Mouse (Mus musculus): ENCODE measurements around the gene Cyp2d34. TPM values are rescaled to one million over a fixed set of nuclear protein-coding genes. Genes with fewer than 3 reads are reported as not detected.

Gene Cyp2d34
- polyA plus RNA-seq (2011; ENCODE audit: insufficient read length, low read depth, missing spikeins): not detected in 2 replicates

GRCm38 (mm10) chr15:82620531-82621202 is at the start of gene Cyp2d34:
Gene Cyp2d34, minus strand, starts transcription at chr15:82620946.
- no peak for TF ChIP-seq POLR2A (IDR thresholded peaks at IDR 0.05; ENCODE audit: low read depth, low read length)
- TF ChIP-seq CTCF (IDR thresholded peaks at IDR 0.05; ENCODE audit: borderline replicate concordance, insufficient read depth, low read length): no peak

DNA sequence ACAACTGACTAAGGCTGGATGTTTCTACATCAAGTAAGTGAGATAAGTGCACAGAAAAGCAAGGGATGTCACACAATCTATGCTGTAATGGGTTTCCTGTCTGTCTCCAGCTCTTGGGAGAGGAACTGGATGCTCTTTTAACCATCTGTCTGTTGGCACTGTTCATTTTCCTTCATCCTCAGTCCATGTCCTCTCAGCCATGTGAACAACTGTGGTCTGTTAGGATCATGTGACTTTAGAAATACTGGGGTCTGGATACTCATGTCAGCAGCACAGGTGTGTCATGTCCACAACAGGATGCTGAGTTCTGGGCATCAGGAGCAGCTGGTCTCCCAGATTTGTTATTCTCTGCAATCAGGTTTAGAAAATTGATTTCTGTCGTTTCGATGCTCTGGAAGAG is 35.6 kb upstream of the Cyp2d34 start:
- Histone ChIP-seq H3K27ac (ENCODE audit: insufficient read depth, low read length) (no peak overlapping the region), H3K4me1 (ENCODE audit: control insufficient read depth, insufficient read depth, low read length) (no peaks in the 10 kb centered on the region), H3K4me3 (ENCODE audit: insufficient read depth, low read length) (no peak overlapping the region)
- TF ChIP-seq CTCF (IDR thresholded peaks at IDR 0.05; ENCODE audit: borderline replicate concordance, insufficient read depth, low read length) (no peak), POLR2A (IDR thresholded peaks at IDR 0.05; ENCODE audit: low read depth, low read length) (no peak)

More at GRCm38 (mm10) chr15:82620531-82621202, at the start of gene Cyp2d34:
- Histone ChIP-seq H3K4me1 (ENCODE audit: control insufficient read depth, insufficient read depth, low read length) (no peaks in the 10 kb centered on the region), H3K4me3 (ENCODE audit: insufficient read depth, low read length) (no peak within 1 kb of the TSS), H3K27ac (ENCODE audit: insufficient read depth, low read length) (no peak within 1 kb of the TSS)

DNA sequence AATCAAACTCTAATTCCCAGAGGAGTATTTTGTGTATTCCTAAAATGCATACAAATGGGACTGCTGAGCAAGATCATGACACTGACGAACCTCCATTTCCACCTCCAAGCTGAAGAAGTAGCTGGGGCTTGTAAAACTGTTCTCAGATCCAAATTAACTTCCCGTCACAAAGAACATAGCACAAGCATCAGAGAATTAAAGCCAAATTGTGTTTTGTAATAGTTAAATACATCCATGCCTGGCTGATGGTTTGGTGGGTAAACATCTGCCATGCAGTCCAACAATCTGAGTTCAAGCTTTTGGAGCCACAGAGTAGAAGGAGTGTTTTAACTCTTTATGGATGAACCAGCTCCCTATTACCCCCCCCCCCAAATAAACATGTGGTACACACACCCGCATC is 23.6 kb upstream of the Cyp2d34 start:
- TF ChIP-seq POLR2A (IDR thresholded peaks at IDR 0.05; ENCODE audit: low read depth, low read length): no peak
- no peak for TF ChIP-seq CTCF (IDR thresholded peaks at IDR 0.05; ENCODE audit: borderline replicate concordance, insufficient read depth, low read length)
- Histone ChIP-seq H3K4me1 (ENCODE audit: control insufficient read depth, insufficient read depth, low read length) (no peaks in the 10 kb centered on the region), H3K27ac (ENCODE audit: insufficient read depth, low read length) (no peak overlapping the region), H3K4me3 (ENCODE audit: insufficient read depth, low read length) (no peak overlapping the region)

DNA sequence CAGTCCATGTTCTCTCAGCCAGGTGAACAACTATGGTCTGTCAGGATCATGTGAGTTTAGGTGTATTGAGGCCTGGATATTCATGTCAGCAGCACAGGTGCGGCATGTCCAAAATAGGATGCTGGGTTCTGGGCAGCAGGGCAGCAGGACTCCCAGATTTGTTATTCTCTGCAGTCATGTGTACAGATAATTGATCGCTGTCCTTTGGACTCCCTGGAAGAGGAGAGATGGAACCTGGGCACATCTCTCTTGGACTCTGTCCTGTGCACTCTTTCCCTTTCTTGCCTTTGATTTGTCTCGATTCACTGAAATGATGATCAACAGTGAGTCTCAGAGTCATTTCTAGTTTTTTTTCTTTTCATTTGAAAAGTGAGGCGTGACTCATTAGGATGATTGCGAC is 23.0 kb upstream of the Cyp2d34 start:
- Histone ChIP-seq H3K4me1 (ENCODE audit: control insufficient read depth, insufficient read depth, low read length) (no peaks in the 10 kb centered on the region), H3K27ac (ENCODE audit: insufficient read depth, low read length) (no peak overlapping the region), H3K4me3 (ENCODE audit: insufficient read depth, low read length) (no peak overlapping the region)
- TF ChIP-seq CTCF (IDR thresholded peaks at IDR 0.05; ENCODE audit: borderline replicate concordance, insufficient read depth, low read length) (no peak), POLR2A (IDR thresholded peaks at IDR 0.05; ENCODE audit: low read depth, low read length) (no peak)

DNA sequence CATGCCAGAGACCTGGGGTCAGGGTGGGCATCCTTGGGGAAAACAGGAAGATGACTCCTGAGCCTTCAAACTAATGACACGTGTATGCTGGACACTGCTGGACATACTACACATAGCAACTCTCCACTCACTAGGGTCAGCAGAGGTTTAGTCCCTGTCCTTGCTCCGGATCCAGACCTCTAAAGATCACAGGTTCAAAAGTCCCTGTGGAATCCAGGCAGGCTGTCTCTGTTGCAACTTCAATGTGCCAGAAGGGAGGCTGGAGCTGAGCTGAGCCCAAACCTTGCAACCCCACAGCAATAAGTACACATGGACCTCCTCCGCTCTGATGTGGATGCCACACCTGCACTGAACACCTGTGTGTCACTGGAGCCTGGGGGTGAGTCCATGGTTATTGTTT is 22.0 kb upstream of the Cyp2d34 start:
- Histone ChIP-seq H3K4me3 (ENCODE audit: insufficient read depth, low read length) (no peak overlapping the region), H3K27ac (ENCODE audit: insufficient read depth, low read length) (no peak overlapping the region), H3K4me1 (ENCODE audit: control insufficient read depth, insufficient read depth, low read length) (no peaks in the 10 kb centered on the region)
- no peak for TF ChIP-seq POLR2A (IDR thresholded peaks at IDR 0.05; ENCODE audit: low read depth, low read length)

DNA sequence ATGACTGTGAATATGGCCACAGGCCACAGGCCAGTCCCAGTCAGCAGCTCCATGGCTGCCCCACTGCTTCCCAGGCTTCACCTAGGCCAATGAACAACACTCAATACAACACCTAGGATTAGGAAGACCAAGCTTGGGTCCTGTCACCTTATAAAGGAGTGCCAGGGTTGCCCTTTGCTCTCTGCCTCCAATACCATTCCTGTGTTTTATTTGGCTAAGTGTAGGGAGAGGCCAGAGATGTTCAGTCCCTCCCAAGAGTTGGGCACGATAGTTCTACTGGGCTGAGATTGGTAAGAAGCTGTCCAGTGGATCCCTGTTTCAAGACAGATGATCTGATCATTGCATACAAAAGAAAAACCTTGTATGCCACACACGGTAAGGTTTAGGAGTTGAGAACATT is 21.2 kb upstream of the Cyp2d34 start:
- TF ChIP-seq CTCF (IDR thresholded peaks at IDR 0.05; ENCODE audit: borderline replicate concordance, insufficient read depth, low read length): no peak
- no peak for TF ChIP-seq POLR2A (IDR thresholded peaks at IDR 0.05; ENCODE audit: low read depth, low read length)
- Histone ChIP-seq H3K4me1 (ENCODE audit: control insufficient read depth, insufficient read depth, low read length) (no peaks in the 10 kb centered on the region), H3K4me3 (ENCODE audit: insufficient read depth, low read length) (no peak overlapping the region), H3K27ac (ENCODE audit: insufficient read depth, low read length) (no peak overlapping the region)

GRCm38 (mm10) chr15:82641390-82641789 is 20.6 kb upstream of the Cyp2d34 start:
- H3K27ac ChIP-seq (ENCODE audit: insufficient read depth, low read length): no peak overlapping the region
- H3K4me1 ChIP-seq (ENCODE audit: control insufficient read depth, insufficient read depth, low read length): no peaks in the 10 kb centered on the region
- no peak overlapping the region for H3K4me3 ChIP-seq (ENCODE audit: insufficient read depth, low read length)
- TF ChIP-seq POLR2A (IDR thresholded peaks at IDR 0.05; ENCODE audit: low read depth, low read length) (no peak), CTCF (IDR thresholded peaks at IDR 0.05; ENCODE audit: borderline replicate concordance, insufficient read depth, low read length) (no peak)

DNA sequence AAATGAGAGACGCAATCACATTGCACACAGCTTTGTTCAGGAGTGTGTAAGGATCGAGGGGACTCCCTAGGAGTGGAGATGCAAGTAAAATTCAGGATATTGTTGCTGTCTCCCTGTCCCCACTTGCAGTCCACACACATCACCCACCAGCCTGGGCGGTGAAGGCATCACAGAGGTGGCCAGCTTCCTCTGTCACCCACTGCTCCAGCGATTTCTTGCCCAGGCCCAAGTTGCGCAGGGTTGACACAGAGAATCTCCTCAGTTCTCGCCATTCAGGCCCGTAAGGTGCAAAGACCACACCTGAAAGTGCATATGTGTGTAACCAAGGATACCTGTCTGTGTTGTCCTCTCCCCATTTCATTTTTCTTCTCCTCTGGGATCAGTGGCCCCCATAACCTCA is 19.5 kb upstream of the Cyp2d34 start:
- Histone ChIP-seq H3K4me3 (ENCODE audit: insufficient read depth, low read length) (no peak overlapping the region), H3K27ac (ENCODE audit: insufficient read depth, low read length) (no peak overlapping the region), H3K4me1 (ENCODE audit: control insufficient read depth, insufficient read depth, low read length) (no peaks in the 10 kb centered on the region)
- no peak for TF ChIP-seq POLR2A (IDR thresholded peaks at IDR 0.05; ENCODE audit: low read depth, low read length)
- TF ChIP-seq CTCF (IDR thresholded peaks at IDR 0.05; ENCODE audit: borderline replicate concordance, insufficient read depth, low read length): no peak

GRCm38 (mm10) chr15:82637130-82638075 is 16.7 kb upstream of the Cyp2d34 start:
- Histone ChIP-seq H3K27ac (ENCODE audit: insufficient read depth, low read length) (no peak overlapping the region), H3K4me3 (ENCODE audit: insufficient read depth, low read length) (no peak overlapping the region), H3K4me1 (ENCODE audit: control insufficient read depth, insufficient read depth, low read length) (no peaks in the 10 kb centered on the region)
- TF ChIP-seq CTCF (IDR thresholded peaks at IDR 0.05; ENCODE audit: borderline replicate concordance, insufficient read depth, low read length): no peak
- no peak for TF ChIP-seq POLR2A (IDR thresholded peaks at IDR 0.05; ENCODE audit: low read depth, low read length)

GRCm38 (mm10) chr15:82634976-82635375 is 14.2 kb upstream of the Cyp2d34 start:
- Histone ChIP-seq H3K4me1 (ENCODE audit: control insufficient read depth, insufficient read depth, low read length) (no peaks in the 10 kb centered on the region), H3K27ac (ENCODE audit: insufficient read depth, low read length) (no peak overlapping the region), H3K4me3 (ENCODE audit: insufficient read depth, low read length) (no peak overlapping the region)
- TF ChIP-seq CTCF (IDR thresholded peaks at IDR 0.05; ENCODE audit: borderline replicate concordance, insufficient read depth, low read length) (no peak), POLR2A (IDR thresholded peaks at IDR 0.05; ENCODE audit: low read depth, low read length) (no peak)
